Mouse (Mus musculus) retina, adult 2 months (tissue): Measurements from ENCODE around the gene Arsa.

Source experiments
- DNase-seq: peaks from one replicate; pipeline ENCODE4 v3.0.0-alpha.2; 2012; ENCODE audit warnings: low read depth, low spot score

The Arsa gene

GRCm38 (mm10) chr15:89496131-89496530, 18.9 kb upstream of the Arsa start:
- DNase-seq = no peak

- no peak for DNase-seq
Measured at GRCm38 (mm10) chr15:89494970-89495369, 17.7 kb upstream of the Arsa start.

GRCm38 (mm10) chr15:89488611-89489117, 11.4 kb upstream of the Arsa start:
- no peak for DNase-seq

GRCm38 (mm10) chr15:89488182-89488581, 11.0 kb upstream of the Arsa start:
- no peak for DNase-seq

- DNase-seq = no peak
Measured at GRCm38 (mm10) chr15:89480584-89480983, 3.4 kb upstream of the Arsa start.

- no peak for DNase-seq
Measured at GRCm38 (mm10) chr15:89478622-89479021, 1.4 kb upstream of the Arsa start.

GRCm38 (mm10) chr15:89477806-89478205, 581 bp upstream of the Arsa start:
- no peak for DNase-seq

- DNase-seq = no peak
Measured at GRCm38 (mm10) chr15:89476475-89476815, 780 bp downstream of the Arsa start.

GRCm38 (mm10) chr15:89475611-89476474, 1.4 kb downstream of the Arsa start:
- DNase-seq = peak; percentile 52

GRCm38 (mm10) chr15:89475293-89475600, 2.0 kb downstream of the Arsa start:
- DNase-seq = no peak

- DNase-seq = no peak
Measured at GRCm38 (mm10) chr15:89474596-89475292, 2.5 kb downstream of the Arsa start.

- DNase-seq = no peak
Measured at GRCm38 (mm10) chr15:89473921-89474320, 3.3 kb downstream of the Arsa start.

- DNase-seq = no peak
Measured at GRCm38 (mm10) chr15:89473370-89473769, 3.9 kb downstream of the Arsa start.

- DNase-seq = no peak
Measured at GRCm38 (mm10) chr15:89471476-89471875, 5.7 kb downstream of the Arsa start.

GRCm38 (mm10) chr15:89468577-89468976, 8.6 kb downstream of the Arsa start:
- no peak for DNase-seq

- no peak for DNase-seq
Measured at GRCm38 (mm10) chr15:89465052-89465451, 12.2 kb downstream of the Arsa start.

GRCm38 (mm10) chr15:89463334-89464235, 13.6 kb downstream of the Arsa start:
- no peak for DNase-seq

GRCm38 (mm10) chr15:89462176-89462575, 15.0 kb downstream of the Arsa start:
- DNase-seq = no peak

- no peak for DNase-seq
Measured at GRCm38 (mm10) chr15:89461321-89461720, 15.9 kb downstream of the Arsa start.

- DNase-seq = no peak
Measured at GRCm38 (mm10) chr15:89460298-89460697, 16.9 kb downstream of the Arsa start.

- no peak for DNase-seq
Measured at GRCm38 (mm10) chr15:89459821-89460220, 17.4 kb downstream of the Arsa start.

GRCm38 (mm10) chr15:89458942-89459341, 18.3 kb downstream of the Arsa start:
- DNase-seq = no peak
